In genomic region chr1:89865787-89866186, GRCm38 (mm10) we compare ENCODE assay signal across 24 mouse cellular contexts.
"Had no signal": no experiment of that assay in that cellular context is flagged by ENCODE, and none has a peak within 500 bp of the region (broad histone marks: within the 10 kb centered on the region; RNA-seq: fewer than 3 reads in every experiment).

No protein-coding gene starts in this region.

- ATAC-seq: intestine, postnatal 0 days; liver, embryonic 12.5 days; midbrain, embryonic 13.5 days had no signal

- H3K27ac ChIP-seq: layer of hippocampus, adult 2 months; limb, embryonic 10.5 days; limb, embryonic 13.5 days; liver, embryonic 12.5 days; liver, embryonic 15.5 days; lung, embryonic 15.5 days; midbrain, embryonic 10.5 days; midbrain, embryonic 13.5 days; stomach, embryonic 15.5 days had no signal

- DNase-seq: kidney, adult 2 months; kidney, postnatal 10 days; kidney, postnatal 36 days; layer of hippocampus, adult 9-11 months; liver; lung, adult 18-20 months; lung, postnatal 10 days; lung, postnatal 36 days; retina, postnatal 1 day; right cerebral cortex, postnatal 25 days; spleen, adult 18-20 months; thymus, adult 18-20 months; thymus, postnatal 36 days had no signal

- H3K27me3 ChIP-seq: limb, embryonic 13.5 days; liver, embryonic 12.5 days; liver, embryonic 15.5 days; lung, embryonic 15.5 days; megakaryocyte, embryonic 14.5 days; stomach, embryonic 15.5 days had no signal

- H3K9me3 ChIP-seq: limb, embryonic 10.5 days; limb, embryonic 13.5 days; liver, embryonic 12.5 days; liver, embryonic 15.5 days; lung, embryonic 15.5 days; megakaryocyte, embryonic 14.5 days; midbrain, embryonic 10.5 days; midbrain, embryonic 13.5 days; stomach, embryonic 15.5 days had no signal

- H3K4me1 ChIP-seq: liver, embryonic 12.5 days; liver, embryonic 15.5 days; lung, embryonic 15.5 days had no signal

- H3K4me2 ChIP-seq: limb, embryonic 13.5 days; liver, embryonic 12.5 days; liver, embryonic 15.5 days; lung, embryonic 15.5 days; midbrain, embryonic 13.5 days; stomach, embryonic 15.5 days had no signal

- H3K4me3 ChIP-seq: layer of hippocampus, adult 2 months; limb, embryonic 10.5 days; limb, embryonic 13.5 days; liver, embryonic 12.5 days; liver, embryonic 15.5 days; lung, embryonic 15.5 days; megakaryocyte, embryonic 14.5 days; midbrain, embryonic 10.5 days; midbrain, embryonic 13.5 days; stomach, embryonic 15.5 days had no signal

- H3K9ac ChIP-seq: limb, embryonic 13.5 days; liver, embryonic 12.5 days; liver, embryonic 15.5 days; lung, embryonic 15.5 days; midbrain, embryonic 13.5 days; stomach, embryonic 15.5 days had no signal

- H3K36me3 ChIP-seq: limb, embryonic 10.5 days; liver, embryonic 12.5 days; liver, embryonic 15.5 days; lung, embryonic 15.5 days; midbrain, embryonic 10.5 days; midbrain, embryonic 13.5 days; stomach, embryonic 15.5 days had no signal
